Mouse (Mus musculus) induced T-regulatory cell, adult 2 months (primary cell): ENCODE results near the gene Gabarapl2.
A peak's percentile ranks its signal among the peaks of the same experiment; 100 is the strongest.

Experiments
- DNase-seq: peaks from one replicate; pipeline ENCODE4 v3.0.0-alpha.2; 2012; ENCODE audit warnings: low read depth

Gabarapl2 gene

GRCm38 (mm10) chr8:111968541-111968940 is 28.0 kb downstream of the Gabarapl2 start:
- no peak for DNase-seq

GRCm38 (mm10) chr8:111968991-111969390 is 28.5 kb downstream of the Gabarapl2 start:
- no peak for DNase-seq

GRCm38 (mm10) chr8:111974138-111974537 is 33.6 kb downstream of the Gabarapl2 start:
- DNase-seq, result peak; percentile 23

- DNase-seq, result no peak
Measured at GRCm38 (mm10) chr8:111975706-111976105, 35.2 kb downstream of the Gabarapl2 start.

- DNase-seq, result peak; percentile 60
Measured at GRCm38 (mm10) chr8:111976326-111976725, 35.8 kb downstream of the Gabarapl2 start.

GRCm38 (mm10) chr8:111978147-111978546 is 37.6 kb downstream of the Gabarapl2 start:
- DNase-seq, result no peak

GRCm38 (mm10) chr8:111982116-111982515 is 41.6 kb downstream of the Gabarapl2 start:
- peak; percentile 43 for DNase-seq

GRCm38 (mm10) chr8:111984511-111984910 is 44.0 kb downstream of the Gabarapl2 start:
- DNase-seq, result no peak

GRCm38 (mm10) chr8:111989911-111990310 is 49.4 kb downstream of the Gabarapl2 start:
- DNase-seq, result peak; percentile 92

GRCm38 (mm10) chr8:111991278-111991677 is 50.8 kb downstream of the Gabarapl2 start:
- DNase-seq, result no peak

GRCm38 (mm10) chr8:111992013-111992702 is 51.7 kb downstream of the Gabarapl2 start, which contains the start of gene Adat1:
Adat1 (minus strand) TSS chr8:111992302.
- DNase-seq, result peak; percentile 92

- no peak for DNase-seq
Measured at GRCm38 (mm10) chr8:111992703-111993039, 52.2 kb downstream of the Gabarapl2 start.
